Mouse (Mus musculus) large intestine, adult 2 months (tissue): ENCODE measurements around the gene Etl4. TPM values are rescaled to one million over a fixed set of nuclear protein-coding genes. Genes with fewer than 3 reads are reported as not detected.

ENCODE experiments used
- DNase-seq: peaks from one replicate; pipeline ENCODE4 v3.0.0-alpha.2; 2012; ENCODE audit warnings: low read depth, low spot score
- WGBS: fragments of 180-500 bp; shearing (Covaris S2); methylation state at CpG from one replicate; pipeline ENCODE4 v1.1.7; 2018; 5-methylcytosine and 5-hydroxymethylcytosine counted together
- polyA plus RNA-seq: library from polyadenylated mRNA; depleted of rRNA; stranded (reverse); fragments of >200 nt; gene quantifications from 2 replicates; pipeline ENCODE4 v1.2.3, GENCODE M21; 2012

Etl4 gene
- polyA plus RNA-seq, 1 experiment: 18.2 TPM

DNA sequence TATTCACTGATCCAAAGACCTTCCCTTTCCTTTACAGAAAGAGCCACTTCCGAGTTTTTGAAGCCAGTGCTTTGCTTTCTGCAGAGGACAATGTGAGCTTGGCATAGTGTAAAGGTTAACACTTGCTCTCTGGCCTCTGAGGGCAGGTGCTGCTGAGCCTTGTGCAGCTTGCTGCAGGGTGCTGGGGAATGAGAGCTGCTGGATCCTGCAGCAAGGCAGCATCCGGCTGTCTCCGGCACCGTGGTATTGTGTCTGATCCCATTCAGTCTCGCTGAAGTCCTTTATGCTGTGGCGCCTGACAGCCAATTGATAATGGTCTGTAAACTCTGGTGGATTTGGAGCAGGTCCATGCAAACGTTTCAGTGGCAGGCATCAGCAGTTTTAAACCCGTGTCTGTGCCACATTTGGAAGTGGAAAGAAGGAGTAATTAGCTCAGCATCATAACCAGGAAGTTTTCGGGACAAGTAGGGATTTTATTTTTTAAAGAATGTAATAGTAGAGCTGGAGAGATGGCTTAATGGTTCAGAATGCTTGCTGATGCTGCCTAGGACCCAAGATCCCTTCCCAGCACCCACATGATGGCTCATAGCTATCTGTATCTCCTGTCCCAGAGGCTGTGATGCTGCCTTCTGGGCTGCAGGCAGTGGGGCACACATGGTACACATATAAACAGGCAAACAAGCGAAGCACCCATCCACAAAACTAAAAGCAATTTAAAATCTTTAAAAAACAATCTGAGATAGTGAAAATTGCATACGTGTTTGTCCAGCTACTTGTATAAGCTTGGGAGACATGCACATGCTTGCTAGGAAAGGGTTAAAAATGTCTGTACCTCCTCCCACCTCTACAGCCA is 637.1 kb downstream of the Etl4 start:
- DNase-seq: no peak
- 10% methylated on average over 11 of the region's 11 CpGs for WGBS

DNA sequence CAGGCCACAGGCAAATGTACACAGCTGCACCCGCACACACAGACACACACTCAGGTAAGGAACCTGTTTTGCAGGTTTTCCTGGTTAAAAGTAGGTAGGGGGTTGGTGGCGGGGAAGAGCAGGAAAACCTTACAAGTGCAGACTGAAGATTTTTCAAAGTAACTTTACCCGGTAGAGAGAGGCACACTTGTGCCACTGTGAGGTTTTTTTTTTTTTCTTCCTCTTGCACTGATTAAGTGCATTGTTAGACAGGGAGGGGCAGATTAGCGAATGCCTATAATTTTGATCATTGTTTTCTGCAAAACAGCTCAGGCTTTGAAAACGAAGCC is 637.7 kb downstream of the Etl4 start:
- no peak for DNase-seq
- WGBS: 8% methylated on average over 5 of the region's 5 CpGs

DNA sequence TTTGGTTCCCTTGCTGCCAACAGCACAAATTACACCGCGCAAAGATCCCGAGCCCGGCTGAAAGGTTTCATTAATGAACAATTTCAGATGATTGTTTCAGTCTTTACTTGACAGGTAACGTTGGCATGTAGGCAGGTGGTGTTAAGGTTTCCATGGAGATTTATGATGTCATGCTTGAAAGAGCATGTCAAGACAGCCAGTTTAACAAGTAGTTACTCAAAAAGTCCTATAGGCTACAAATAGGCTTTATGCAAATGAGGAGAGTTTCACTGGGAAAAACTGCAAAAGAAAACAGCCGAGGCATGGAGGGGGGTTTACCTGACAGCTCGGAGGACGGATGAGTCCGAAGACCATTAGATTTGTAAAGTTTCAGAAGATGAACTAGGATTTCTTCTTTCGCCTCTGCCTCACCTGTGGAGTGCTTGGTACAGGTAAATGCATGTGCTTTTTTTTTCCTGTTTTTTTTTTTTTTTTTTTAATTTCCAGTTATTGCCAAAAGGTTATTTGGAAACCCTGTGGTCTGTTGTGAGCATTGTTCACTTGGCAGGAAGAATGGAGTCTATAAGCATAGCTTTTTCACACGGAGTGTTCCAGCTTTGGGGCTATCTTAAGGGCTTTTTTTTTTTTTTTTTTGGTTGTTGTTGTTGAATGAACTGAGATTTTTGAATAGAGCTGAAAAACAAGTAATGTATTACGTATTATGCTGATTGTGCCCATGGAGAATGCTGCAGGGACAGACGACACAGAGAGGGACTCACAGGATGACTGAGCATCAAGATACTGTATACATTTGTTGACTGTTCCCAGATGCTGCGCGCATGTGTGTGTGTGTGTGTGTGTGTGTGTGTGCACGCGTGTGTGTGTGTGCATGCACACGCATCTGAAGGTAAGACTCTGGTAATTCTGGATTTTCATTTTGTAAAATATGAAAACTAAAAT is 638.4 kb downstream of the Etl4 start:
- WGBS: 25% methylated on average over 18 of the region's 18 CpGs
- DNase-seq: no peak

GRCm38 (mm10) chr2:20549065-20549464 is 639.5 kb downstream of the Etl4 start:
- 61% methylated on average over 5 of the region's 5 CpGs for WGBS
- DNase-seq: no peak

DNA sequence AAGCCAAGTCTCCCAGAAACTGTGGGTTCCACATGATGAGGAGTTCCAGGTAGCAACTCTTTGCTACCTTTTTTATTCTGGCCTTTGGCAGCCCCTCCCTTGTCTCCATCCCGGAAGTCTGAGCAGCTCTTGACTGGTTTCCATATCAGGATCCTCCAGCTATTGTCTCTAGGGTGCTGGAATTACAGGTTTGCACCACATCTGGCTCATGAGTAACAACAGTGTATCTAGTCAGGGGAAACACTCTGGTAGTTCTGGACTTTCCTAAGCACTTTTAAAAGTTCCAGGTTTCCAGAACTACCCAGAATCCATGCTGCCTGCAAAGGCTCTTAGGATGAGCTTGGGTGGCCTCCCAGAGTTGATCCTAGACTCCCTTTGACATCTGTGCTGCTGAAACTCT is 640.4 kb downstream of the Etl4 start:
- WGBS: 19% methylated on average over 1 of the region's 1 CpGs
- no peak for DNase-seq

DNA sequence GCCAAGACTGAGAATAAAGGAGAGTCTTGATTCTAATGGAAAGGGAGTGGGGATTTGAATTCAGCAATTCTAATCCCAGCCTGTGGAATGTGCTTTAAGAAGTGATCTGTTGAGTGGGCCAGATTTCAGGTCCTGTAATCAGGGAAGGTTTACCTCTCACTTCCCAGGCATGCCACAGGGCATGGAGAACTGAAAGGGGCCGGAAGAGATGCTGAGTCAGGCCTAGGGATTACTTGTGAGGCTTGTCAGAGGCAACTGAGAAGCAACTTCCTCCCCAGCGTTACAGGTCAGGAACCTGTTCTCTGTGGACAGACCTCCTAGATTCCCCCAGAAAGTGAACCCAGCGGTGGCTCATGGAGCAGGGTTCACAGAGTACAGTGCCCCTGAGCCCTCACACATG is 646.1 kb downstream of the Etl4 start:
- WGBS: 62% methylated on average over 3 of the region's 3 CpGs
- no peak for DNase-seq

DNA sequence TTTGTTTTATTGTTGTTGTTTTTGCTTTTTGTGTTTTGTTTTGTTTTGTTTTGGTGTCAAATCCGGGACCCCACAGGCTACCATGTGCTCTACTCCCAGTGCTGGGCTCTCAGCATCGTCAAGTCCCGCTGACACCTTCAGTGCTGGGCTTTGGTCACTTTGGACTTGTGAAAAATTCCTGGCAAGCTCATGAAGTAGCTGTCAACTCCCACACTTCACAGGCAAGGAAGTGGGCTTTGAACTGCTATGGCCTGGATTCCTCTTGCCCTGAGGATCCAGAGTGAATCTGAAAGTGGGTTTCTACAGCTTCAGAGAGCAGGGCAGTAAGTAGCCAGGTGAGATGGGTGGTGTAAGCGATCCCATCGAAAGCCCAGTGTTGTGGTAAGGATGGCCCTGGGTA is 649.5 kb downstream of the Etl4 start:
- 43% methylated on average over 5 of the region's 5 CpGs for WGBS
- no peak for DNase-seq

- DNase-seq: no peak
- 25% methylated on average over 2 of the region's 2 CpGs for WGBS
Measured at GRCm38 (mm10) chr2:20559723-20560122, 650.1 kb downstream of the Etl4 start.

GRCm38 (mm10) chr2:20560581-20560980 is 651.0 kb downstream of the Etl4 start:
- no peak for DNase-seq
- 50% methylated on average over 9 of the region's 9 CpGs for WGBS

DNA sequence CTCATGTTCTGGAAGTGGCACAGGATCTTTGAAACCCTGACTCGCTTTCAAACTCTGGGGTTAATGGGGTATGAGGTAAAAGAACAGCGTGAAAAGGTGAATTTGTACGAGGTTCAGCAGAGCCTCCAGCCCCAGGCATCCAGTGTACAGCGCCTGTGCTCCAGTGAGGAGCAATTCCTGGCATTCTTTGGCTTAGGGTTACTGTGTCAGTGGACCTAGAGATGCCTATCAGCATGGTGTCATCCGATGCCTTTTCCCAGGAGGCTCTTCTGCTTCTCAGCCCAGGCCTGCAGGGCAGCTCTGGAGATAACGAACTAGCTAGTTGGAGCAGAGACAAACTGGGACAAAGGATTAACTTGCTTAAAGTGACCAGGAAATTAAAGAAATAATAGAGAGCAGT is 653.5 kb downstream of the Etl4 start:
- DNase-seq: no peak

DNA sequence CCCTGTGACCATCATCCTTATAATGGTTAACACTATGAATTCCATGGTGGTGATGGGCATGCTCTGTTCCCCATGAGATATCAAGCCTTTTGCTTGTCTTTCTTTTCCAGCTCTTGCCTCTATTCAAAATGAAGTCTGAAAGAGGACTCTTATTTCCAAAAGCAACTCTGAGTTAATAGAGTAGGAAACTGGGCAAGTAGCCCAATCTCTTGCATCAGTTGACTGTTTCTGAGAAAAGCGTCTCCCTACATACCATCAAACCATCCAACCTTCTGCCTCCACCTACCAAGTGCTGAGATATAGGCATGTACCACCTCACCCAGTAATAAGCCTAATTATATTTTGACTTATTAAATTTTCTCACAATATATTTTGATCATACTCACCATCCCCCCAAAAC is 658.9 kb downstream of the Etl4 start:
- 70% methylated on average over 1 of the region's 1 CpGs for WGBS
- no peak for DNase-seq

More for the DNA sequence above, 653.5 kb downstream of the Etl4 start:
- 59% methylated on average over 6 of the region's 6 CpGs for WGBS

GRCm38 (mm10) chr2:20571940-20572339 is 662.4 kb downstream of the Etl4 start:
- WGBS: 83% methylated on average over 1 of the region's 1 CpGs

DNA sequence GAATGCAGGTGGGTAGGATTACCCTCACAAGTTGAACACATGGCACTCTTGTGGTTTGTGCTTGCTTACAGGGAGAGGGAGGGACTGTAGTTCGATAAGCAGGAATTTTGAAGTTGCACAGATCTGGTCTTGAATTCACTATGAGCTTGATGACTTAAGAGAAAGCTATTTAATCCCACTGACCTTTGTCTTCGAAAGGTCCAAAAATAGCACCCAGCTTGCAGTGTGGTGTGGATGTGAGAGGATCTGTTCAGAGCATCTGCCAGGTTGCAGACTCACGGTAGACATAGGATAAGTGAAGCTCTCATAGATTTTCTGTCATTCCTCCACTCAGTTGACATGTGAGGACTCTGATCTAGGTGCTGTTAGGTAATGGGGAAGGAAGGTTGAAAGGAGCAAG is 670.8 kb downstream of the Etl4 start:
- no peak for DNase-seq
- WGBS: 67% methylated on average over 3 of the region's 3 CpGs

More at GRCm38 (mm10) chr2:20571940-20572339, 662.4 kb downstream of the Etl4 start:
- DNase-seq: no peak

DNA sequence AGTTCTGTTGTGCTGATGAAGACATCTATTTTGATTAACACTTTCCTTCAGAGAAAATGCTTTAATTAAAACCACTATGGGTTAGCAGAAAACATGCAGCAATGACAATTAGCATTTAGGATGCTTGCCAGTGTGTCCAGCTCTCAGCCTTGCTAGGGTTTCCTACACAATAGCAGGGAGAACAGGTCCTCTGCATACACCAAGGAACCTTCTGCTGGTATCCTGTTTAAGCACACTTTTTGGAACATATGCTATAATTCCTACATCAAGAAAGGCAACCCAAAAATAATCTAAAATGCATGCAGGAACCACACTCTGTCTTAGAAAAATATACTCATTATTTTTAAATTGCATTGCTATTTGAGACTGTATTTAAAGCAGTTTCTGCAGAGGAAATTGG is 673.5 kb downstream of the Etl4 start:
- no peak for DNase-seq

DNA sequence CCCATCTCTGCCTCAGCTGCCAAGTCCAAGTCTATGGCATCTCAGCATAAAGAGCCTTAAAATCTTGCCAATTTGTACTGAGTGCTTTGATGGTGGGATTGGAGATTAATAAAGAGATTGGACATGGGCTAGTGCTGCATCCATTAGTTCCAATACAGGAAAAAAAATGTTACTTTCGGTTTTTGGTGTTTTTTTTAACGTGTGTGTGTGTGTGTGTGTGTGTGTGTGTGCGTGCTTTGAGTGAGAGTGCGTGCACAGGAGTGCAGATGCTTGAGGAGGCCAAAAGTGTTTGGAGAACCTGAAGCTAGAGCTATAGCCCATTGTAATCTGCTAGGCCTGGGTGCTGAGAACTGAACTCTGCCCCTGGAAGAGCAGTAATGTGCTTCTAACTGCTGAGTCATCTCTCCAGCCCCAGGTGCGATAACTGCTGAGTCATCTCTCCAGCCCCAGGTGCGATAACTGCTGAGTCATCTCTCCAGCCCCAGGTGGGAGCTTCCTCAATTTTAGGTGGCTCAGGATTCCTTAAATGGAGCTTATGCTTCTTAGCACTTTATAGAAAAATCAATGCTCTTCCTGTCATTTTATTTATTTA is 674.1 kb downstream of the Etl4 start:
- 67% methylated on average over 6 of the region's 6 CpGs for WGBS
- no peak for DNase-seq

DNA sequence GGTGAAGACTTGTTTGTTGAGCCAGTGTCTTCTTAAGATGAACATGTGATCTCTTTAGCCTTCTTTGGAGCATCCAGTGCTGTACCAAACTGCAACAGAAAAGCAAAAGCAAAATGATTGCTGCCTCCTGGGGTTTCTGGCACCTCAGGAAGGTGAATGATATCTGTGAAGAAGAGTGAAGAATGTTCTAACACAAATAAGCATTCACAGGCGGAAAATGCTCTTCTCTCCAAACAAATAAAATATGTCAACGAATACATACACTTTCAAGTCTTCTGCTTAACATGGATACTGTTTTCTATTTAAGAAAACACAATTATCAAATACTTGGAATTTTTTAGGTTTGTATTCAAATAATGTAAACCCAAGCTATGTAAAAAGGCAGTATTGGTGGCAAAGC is 678.3 kb downstream of the Etl4 start:
- WGBS: 89% methylated on average over 2 of the region's 2 CpGs
- DNase-seq: no peak

DNA sequence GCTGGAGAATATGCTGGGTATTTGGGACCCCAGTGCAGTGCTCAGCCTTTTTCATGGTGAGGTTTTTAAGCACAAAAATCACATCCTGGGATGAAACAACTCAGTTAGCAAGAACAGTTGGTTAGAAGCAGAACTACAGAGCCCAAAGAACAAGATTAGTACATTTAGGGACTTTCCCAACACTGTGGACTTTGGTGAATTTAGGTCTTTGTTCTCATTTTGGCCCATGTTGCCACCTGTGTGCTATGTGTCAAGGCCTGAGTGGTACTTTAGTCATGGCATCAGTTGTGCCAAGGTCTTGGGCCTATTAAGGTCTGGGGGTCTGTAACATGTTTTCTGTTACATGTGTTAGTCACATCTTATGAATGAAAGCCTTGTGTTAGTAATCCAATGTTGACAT is 679.1 kb downstream of the Etl4 start:
- DNase-seq: no peak

- WGBS: 70% methylated on average over 2 of the region's 2 CpGs
- DNase-seq: no peak
Measured at GRCm38 (mm10) chr2:20594129-20594528, 684.5 kb downstream of the Etl4 start.

- no peak for DNase-seq
- 72% methylated on average over 3 of the region's 3 CpGs for WGBS
Measured at GRCm38 (mm10) chr2:20595000-20595399, 685.4 kb downstream of the Etl4 start.

DNA sequence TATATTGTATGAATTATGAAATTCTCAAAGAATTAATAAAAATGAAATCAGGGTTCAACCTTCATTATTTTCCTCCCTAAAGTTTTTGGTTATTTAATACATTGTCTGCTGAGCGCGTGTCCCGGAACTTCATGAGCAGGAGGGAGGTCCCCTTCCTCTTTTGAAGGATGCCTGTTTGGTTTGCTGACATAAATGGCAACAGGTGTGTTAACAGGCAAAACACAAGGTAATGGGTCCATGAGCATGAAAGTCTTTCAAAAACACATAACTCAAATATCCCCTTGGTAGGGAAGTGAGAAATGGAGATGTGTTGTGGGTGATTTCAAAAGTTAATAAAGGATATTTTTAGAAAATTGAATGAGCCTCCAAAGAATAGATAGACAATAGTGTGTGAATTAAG is 687.0 kb downstream of the Etl4 start:
- WGBS: 97% methylated on average over 3 of the region's 3 CpGs
- DNase-seq: no peak

DNA sequence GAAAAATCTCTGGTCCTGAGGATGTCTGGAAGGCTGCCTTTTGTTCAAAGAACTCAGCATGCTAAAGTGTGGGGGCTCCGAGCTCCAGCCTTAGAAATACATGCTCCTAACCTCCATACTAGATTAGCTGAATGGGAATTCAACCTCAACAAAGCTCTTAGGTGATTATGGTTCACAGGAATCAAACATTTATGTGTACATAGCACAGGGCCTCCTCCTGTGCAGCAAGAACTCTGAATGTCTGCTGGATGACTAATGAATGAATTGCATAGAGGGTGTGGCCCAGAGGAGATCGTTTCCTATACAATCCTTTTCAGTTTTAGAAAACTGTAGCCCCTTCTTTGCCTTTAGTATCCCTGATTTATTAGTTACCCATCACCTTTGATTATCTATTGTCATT is 687.6 kb downstream of the Etl4 start:
- DNase-seq: no peak
- 26% methylated on average over 2 of the region's 2 CpGs for WGBS
